Comparison of ENCODE assay signal across 24 mouse cellular contexts in genomic region chr9:87702267-87702666, GRCm38 (mm10). TPM values are rescaled to one million over a fixed set of nuclear protein-coding genes. Genes with fewer than 3 reads are reported as not detected.
DNase-seq lines count a peak whose midpoint lies in the region; ATAC-seq lines count a peak whose summit lies in the region.
"Had no signal": no experiment of that assay in that cellular context is flagged by ENCODE, and none has a peak within 500 bp of the region (broad histone marks: within the 10 kb centered on the region; RNA-seq: fewer than 3 reads in every experiment).

No protein-coding gene starts in this region.

- peaks cover 4% of the 10 kb centered on the region; the same call in 1 of the 2 replicates for H3K27me3 ChIP-seq in heart, embryonic 12.5 days (replicated peaks)
- no peaks in the 10 kb centered on the region for H3K27me3 ChIP-seq in heart, embryonic 16.5 days (ENCODE audit: control insufficient read depth, insufficient read depth, low read length)
- no peaks in the 10 kb centered on the region for H3K27me3 ChIP-seq in midbrain, embryonic 11.5 days (ENCODE audit: control insufficient read depth, insufficient read depth, low read length)
- no peaks in the 10 kb centered on the region for H3K27me3 ChIP-seq in midbrain, embryonic 14.5 days (ENCODE audit: control insufficient read depth, insufficient read depth, low read length)
- H3K27me3 ChIP-seq: forebrain, embryonic 13.5 days; hindbrain, embryonic 12.5 days had no signal

- H3K4me3 ChIP-seq in heart, embryonic 12.5 days = no peak overlapping the region
- H3K4me3 ChIP-seq in heart, embryonic 16.5 days (ENCODE audit: low read length) = no peak overlapping the region
- no peak overlapping the region for H3K4me3 ChIP-seq in midbrain, embryonic 11.5 days (ENCODE audit: low read depth, low read length)
- no peak overlapping the region for H3K4me3 ChIP-seq in midbrain, embryonic 14.5 days (replicated peaks; ENCODE audit: low read depth, low read length)
- H3K4me3 ChIP-seq: embryonic facial prominence, embryonic 10.5 days; forebrain, embryonic 13.5 days; hindbrain, embryonic 12.5 days had no signal

- H3K27ac ChIP-seq in heart, embryonic 12.5 days (ENCODE audit: poor library complexity, severe bottlenecking) = peak overlapping the region; percentile 44
- peak overlapping the region; percentile 71 for H3K27ac ChIP-seq in heart, embryonic 16.5 days (ENCODE audit: low read length)
- no peak overlapping the region for H3K27ac ChIP-seq in midbrain, embryonic 11.5 days (ENCODE audit: low read depth, low read length)
- H3K27ac ChIP-seq in midbrain, embryonic 14.5 days (replicated peaks; ENCODE audit: low read depth, low read length) = no peak overlapping the region
- H3K27ac ChIP-seq: embryonic facial prominence, embryonic 10.5 days; forebrain, embryonic 13.5 days; hindbrain, embryonic 12.5 days; kidney, postnatal 0 days had no signal

- H3K9ac ChIP-seq in heart, embryonic 12.5 days = no peak overlapping the region
- no peak overlapping the region for H3K9ac ChIP-seq in heart, embryonic 16.5 days (ENCODE audit: low read length)
- H3K9ac ChIP-seq in midbrain, embryonic 11.5 days (ENCODE audit: low read length) = no peak overlapping the region
- no peak overlapping the region for H3K9ac ChIP-seq in midbrain, embryonic 14.5 days (replicated peaks; ENCODE audit: low read length)
- H3K9ac ChIP-seq: forebrain, embryonic 13.5 days; forebrain, postnatal 0 days; hindbrain, embryonic 12.5 days had no signal

- peaks cover 23% of the 10 kb centered on the region for H3K36me3 ChIP-seq in heart, embryonic 12.5 days
- H3K36me3 ChIP-seq in heart, embryonic 16.5 days (ENCODE audit: control insufficient read depth, insufficient read depth) = peaks cover 6% of the 10 kb centered on the region
- no peaks in the 10 kb centered on the region for H3K36me3 ChIP-seq in midbrain, embryonic 11.5 days (ENCODE audit: control insufficient read depth, insufficient read depth, low read length)
- no peaks in the 10 kb centered on the region for H3K36me3 ChIP-seq in midbrain, embryonic 14.5 days (ENCODE audit: control insufficient read depth, insufficient read depth, low read length)
- H3K36me3 ChIP-seq: embryonic facial prominence, embryonic 10.5 days; G1E; hindbrain, embryonic 12.5 days had no signal

- WGBS in heart, embryonic 12.5 days = 24% methylated on average over 2 of the region's 2 CpGs
- 28% methylated on average over 2 of the region's 2 CpGs for WGBS in heart, embryonic 16.5 days
- WGBS in midbrain, embryonic 11.5 days = 75% methylated on average over 2 of the region's 2 CpGs
- 80% methylated on average over 2 of the region's 2 CpGs for WGBS in midbrain, embryonic 14.5 days

- ATAC-seq in heart, embryonic 12.5 days (ENCODE audit: insufficient number of reproducible peaks, low FRiP score) = peak; percentile 45; the same call in 1 of the 2 replicates
- ATAC-seq in heart, embryonic 16.5 days (replicated peaks; ENCODE audit: extremely low read depth, insufficient read depth, low FRiP score) = peak; percentile 60; the same call in 1 of the 2 replicates
- no peak for ATAC-seq in midbrain, embryonic 11.5 days (ENCODE audit: low FRiP score)
- no peak for ATAC-seq in midbrain, embryonic 14.5 days (ENCODE audit: low FRiP score, low TSS enrichment)
- ATAC-seq: CD4-positive, CD25-positive, alpha-beta regulatory T cell, adult 4 months; forebrain, embryonic 13.5 days; forebrain, postnatal 0 days; hindbrain, embryonic 16.5 days had no signal

- H3K4me2 ChIP-seq in heart, embryonic 12.5 days = no peak overlapping the region
- H3K4me2 ChIP-seq in heart, embryonic 16.5 days (ENCODE audit: low read depth, low read length) = no peak overlapping the region
- H3K4me2 ChIP-seq in midbrain, embryonic 11.5 days = no peak overlapping the region
- no peak overlapping the region for H3K4me2 ChIP-seq in midbrain, embryonic 14.5 days (ENCODE audit: low read length)
- H3K4me2 ChIP-seq: forebrain, embryonic 13.5 days; hindbrain, embryonic 12.5 days had no signal

- H3K4me1 ChIP-seq in heart, embryonic 12.5 days (replicated peaks) = peaks cover 6% of the 10 kb centered on the region; the same call in 1 of the 2 replicates
- H3K4me1 ChIP-seq in heart, embryonic 16.5 days (ENCODE audit: control insufficient read depth, insufficient read depth, low read length) = peaks cover 9% of the 10 kb centered on the region; the same call in 1 of the 2 replicates
- H3K4me1 ChIP-seq in midbrain, embryonic 11.5 days (ENCODE audit: control insufficient read depth, insufficient read depth, low read length) = no peaks in the 10 kb centered on the region
- no peaks in the 10 kb centered on the region for H3K4me1 ChIP-seq in midbrain, embryonic 14.5 days (ENCODE audit: control insufficient read depth, insufficient read depth, low read length)
- H3K4me1 ChIP-seq: forebrain, embryonic 13.5 days; hindbrain, embryonic 12.5 days had no signal

- DNase-seq in embryo, embryonic 10 days (ENCODE audit: low spot score) = peak; percentile 20
- DNase-seq in embryo, embryonic 9.5 days (ENCODE audit: extremely low spot score) = no peak
- DNase-seq in heart, postnatal 36 days = no peak
- no peak for DNase-seq in heart, postnatal 10 days
- DNase-seq in midbrain, embryonic 11.5 days (ENCODE audit: low spot score, missing footprints) = peak; percentile 57
- DNase-seq in midbrain, embryonic 14.5 days = no peak
- DNase-seq: adrenal gland, adult 8-10 months; adrenal gland, postnatal 36 days; B cell, adult 2 months; cerebellum, adult 2 months; cerebellum, postnatal 10 days; forebrain, postnatal 0 days; gastrocnemius, postnatal 14 days; kidney, adult 11 months; kidney, adult 9 months had no signal

- 0 out of 2 replicates have a peak, but pooled peaks cover 2% of the 10 kb centered on the region for H3K9me3 ChIP-seq in heart, embryonic 12.5 days (replicated peaks)
- no peaks in the 10 kb centered on the region for H3K9me3 ChIP-seq in heart, embryonic 16.5 days (replicated peaks; ENCODE audit: control insufficient read depth, low read length)
- H3K9me3 ChIP-seq in midbrain, embryonic 11.5 days (ENCODE audit: control insufficient read depth, low read length) = no peaks in the 10 kb centered on the region
- no peaks in the 10 kb centered on the region for H3K9me3 ChIP-seq in midbrain, embryonic 14.5 days (ENCODE audit: control insufficient read depth, low read length)
- H3K9me3 ChIP-seq: embryonic facial prominence, embryonic 10.5 days; forebrain, embryonic 13.5 days; hindbrain, embryonic 12.5 days had no signal

- intact Hi-C loops in heart, postnatal 36 days (cut with DNase I) = no loop called here
- intact Hi-C loops in heart, postnatal 10 days (cut with DNase I) = no loop called here

RNA-seq across cellular contexts. Expression of gene Tbx18, which starts 28.8 kb away (rescaled TPM):
- polyA plus RNA-seq in heart, embryonic 12.5 days (2016; fragmentation: Nextera tagmentation; extraction: Ambion mirVana) = 18.9 and 20.7 TPM in 2 replicates
- total RNA-seq in heart, postnatal 36 days (2021) = 1 to 10 TPM; 3.4 to 5.3 TPM
- 7.5 and 8.4 TPM in 2 replicates for polyA plus RNA-seq in heart, embryonic 16.5 days (2015; fragmentation: Nextera tagmentation; extraction: Ambion mirVana)
- total RNA-seq in heart, postnatal 10 days (2021) = 1 to 10 TPM; 7.8 to 9.4 TPM
- polyA plus RNA-seq in midbrain, embryonic 11.5 days (2014; fragmentation: Nextera tagmentation; extraction: Ambion mirVana) = 5.5 and 5.6 TPM in 2 replicates
- 0.08 and 3.2 TPM in 2 replicates for polyA plus RNA-seq in midbrain, embryonic 14.5 days (2014; fragmentation: Nextera tagmentation; extraction: Ambion mirVana)
- total RNA-seq: G1E had no signal
- polyA plus RNA-seq: CD4-positive, CD25-positive, alpha-beta regulatory T cell, adult 4 months; G1E had no signal

Comparison
In these comparisons a context has a peak if more than half of its experiments do, and no peak if none do; other contexts are left out.
1. DNase-seq: peak in embryo, embryonic 10 days (single experiment) and midbrain, embryonic 11.5 days (single experiment); none in embryo, embryonic 9.5 days (single experiment), heart, postnatal 36 days (0 of 2), heart, postnatal 10 days (0 of 2) and midbrain, embryonic 14.5 days (single experiment).
2. ATAC-seq: peak in heart, embryonic 12.5 days (single experiment) and heart, embryonic 16.5 days (single experiment); none in midbrain, embryonic 11.5 days (single experiment) and midbrain, embryonic 14.5 days (single experiment).
3. H3K27ac ChIP-seq: peak in heart, embryonic 12.5 days (single experiment) and heart, embryonic 16.5 days (single experiment); none in midbrain, embryonic 11.5 days (single experiment) and midbrain, embryonic 14.5 days (single experiment).